Mouse (Mus musculus) embryo, embryonic 10.5 days (tissue): ENCODE measurements around the gene Dab1.

Experiments used
- DNase-seq: peaks from one replicate; pipeline ENCODE4 v3.0.0-alpha.2; 2015; ENCODE audit warnings: low spot score

Gene Dab1

GRCm38 (mm10) chr4:103838377-103838776 is 219.2 kb downstream of the Dab1 start:
- peak; percentile 17 for DNase-seq

GRCm38 (mm10) chr4:103839541-103839940 is 220.4 kb downstream of the Dab1 start:
- no peak for DNase-seq

GRCm38 (mm10) chr4:103841126-103841525 is 222.0 kb downstream of the Dab1 start:
- no peak for DNase-seq

- DNase-seq, result no peak
These were observed 225.5 kb downstream of the Dab1 start for GRCm38 (mm10) chr4:103844635-103845034.

- DNase-seq, result no peak
These were observed 238.0 kb downstream of the Dab1 start for GRCm38 (mm10) chr4:103857173-103857572.

- peak; percentile 70 for DNase-seq
These were observed 256.4 kb downstream of the Dab1 start for GRCm38 (mm10) chr4:103875564-103875963.

- DNase-seq, result no peak
These were observed 259.7 kb downstream of the Dab1 start for GRCm38 (mm10) chr4:103878841-103879240.

GRCm38 (mm10) chr4:103881641-103882040 is 262.5 kb downstream of the Dab1 start:
- no peak for DNase-seq

GRCm38 (mm10) chr4:103888086-103888485 is 268.9 kb downstream of the Dab1 start:
- no peak for DNase-seq

GRCm38 (mm10) chr4:103889110-103889509 is 270.0 kb downstream of the Dab1 start:
- DNase-seq, result no peak

- no peak for DNase-seq
These were observed 277.6 kb downstream of the Dab1 start for GRCm38 (mm10) chr4:103896806-103897205.

GRCm38 (mm10) chr4:103897702-103898101 is 278.5 kb downstream of the Dab1 start:
- DNase-seq, result no peak

- peak; percentile 51 for DNase-seq
These were observed 292.3 kb downstream of the Dab1 start for GRCm38 (mm10) chr4:103911441-103911840.

- no peak for DNase-seq
These were observed 292.9 kb downstream of the Dab1 start for GRCm38 (mm10) chr4:103912071-103912470.

GRCm38 (mm10) chr4:103922431-103922931 is 303.3 kb downstream of the Dab1 start:
- no peak for DNase-seq

GRCm38 (mm10) chr4:103926682-103927081 is 307.5 kb downstream of the Dab1 start:
- DNase-seq, result peak; percentile 36

- DNase-seq, result peak; percentile 36
These were observed 310.5 kb downstream of the Dab1 start for GRCm38 (mm10) chr4:103929631-103930030.

GRCm38 (mm10) chr4:103934364-103934763 is 315.2 kb downstream of the Dab1 start:
- no peak for DNase-seq

GRCm38 (mm10) chr4:103948255-103948654 is 329.1 kb downstream of the Dab1 start:
- no peak for DNase-seq

GRCm38 (mm10) chr4:103953652-103954220 is 334.6 kb downstream of the Dab1 start:
- DNase-seq, result peak; percentile 45

- DNase-seq, result no peak
These were observed 342.2 kb downstream of the Dab1 start for GRCm38 (mm10) chr4:103961134-103962049.

GRCm38 (mm10) chr4:103969906-103970305 is 350.7 kb downstream of the Dab1 start:
- DNase-seq, result peak; percentile 17

GRCm38 (mm10) chr4:103974536-103974935 is 355.4 kb downstream of the Dab1 start:
- DNase-seq, result no peak
